Mouse (Mus musculus) lung, embryonic 16.5 days (tissue): ENCODE measurements at regions not wholly inside any gene's neighbourhood (a gene's known extent, or its start where the extent isn't known, plus 50 kb on each side); places are given as distances from the start of the nearest gene placed in this dataset.

Experiments
- ATAC-seq: fragments of 200-750 bp; cut with Nextera tagmentation; 2 replicates; pipeline ENCODE4 v1.8.0; 2017; ENCODE audit warnings: low read depth, mild to moderate bottlenecking, moderate library complexity
- H3K27ac ChIP-seq: fragments of 300-500 bp; sonication (generic); 2 replicates; pipeline ENCODE4 v1.5.1; 2014; ENCODE audit warnings: mild to moderate bottlenecking, control low read depth, low read length
- H3K27me3 ChIP-seq: fragments of 300-500 bp; sonication (generic); 2 replicates; pipeline ENCODE4 v1.6.1; 2014; ENCODE audit warnings: low read depth, low read length, mixed read lengths; ENCODE audit not compliant: control insufficient read depth, insufficient read depth
- H3K36me3 ChIP-seq: fragments of 300-500 bp; sonication (generic); 2 replicates; pipeline ENCODE4 v1.6.1; 2014; ENCODE audit warnings: low read length; ENCODE audit not compliant: control insufficient read depth, insufficient read depth
- H3K4me1 ChIP-seq: fragments of 300-500 bp; sonication (generic); replicated peaks from 2 replicates; pipeline ENCODE4 v1.6.1; 2014; ENCODE audit warnings: low read length, mixed read lengths; ENCODE audit not compliant: control insufficient read depth, insufficient read depth
- H3K4me2 ChIP-seq: fragments of 300-500 bp; sonication (generic); 2 replicates; pipeline ENCODE4 v1.6.1; 2014; ENCODE audit warnings: low read depth, low read length, control low read depth
- H3K4me3 ChIP-seq: fragments of 300-500 bp; sonication (generic); 2 replicates; pipeline ENCODE4 v1.5.1; 2014; ENCODE audit warnings: mild to moderate bottlenecking, low read length, control low read depth
- H3K9ac ChIP-seq: fragments of 300-500 bp; sonication (generic); 2 replicates; pipeline ENCODE4 v1.6.1; 2014; ENCODE audit warnings: low read length, control low read depth
- H3K9me3 ChIP-seq: fragments of 300-500 bp; sonication (generic); 2 replicates; pipeline ENCODE4 v1.6.1; 2016; ENCODE audit warnings: low read length; ENCODE audit not compliant: control insufficient read depth
- WGBS: fragments of 180-500 bp; shearing (Covaris S2); extraction: QIAGEN DNeasy Blood & Tissue Kit; methylation state at CpG from one replicate; pipeline ENCODE4 v1.1.7; 2014; 5-methylcytosine and 5-hydroxymethylcytosine counted together

DNA sequence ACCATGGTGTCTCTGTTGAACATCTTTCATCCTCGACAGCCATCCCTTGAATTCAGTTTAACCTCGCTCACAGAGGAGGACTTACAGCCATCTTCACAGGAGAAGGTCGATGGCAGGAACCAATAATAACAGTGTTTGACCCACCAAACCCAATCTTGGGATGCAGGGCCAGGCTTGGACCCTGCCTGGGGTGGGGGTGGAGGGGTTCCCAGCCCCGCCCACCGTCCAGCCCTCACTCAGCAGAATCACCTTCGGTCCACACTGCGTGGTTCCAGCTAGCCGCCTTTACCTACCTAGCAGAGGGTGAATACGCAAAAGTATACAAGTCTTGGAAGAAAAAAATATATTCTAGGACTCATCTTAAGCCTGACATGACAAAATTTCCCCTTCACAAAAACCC is 400.5 kb upstream of the Atp11b start:
- WGBS, result 84% methylated on average over 9 of the region's 9 CpGs
- Histone ChIP-seq H3K4me2 (no peak overlapping the region), H3K36me3 (no peaks in the 10 kb centered on the region), H3K4me3 (no peak overlapping the region), H3K27ac (no peak overlapping the region), H3K9me3 (no peaks in the 10 kb centered on the region), H3K9ac (no peak overlapping the region), H3K4me1 (no peaks in the 10 kb centered on the region), H3K27me3 (no peaks in the 10 kb centered on the region)
- ATAC-seq, result no peak

- Histone ChIP-seq H3K4me1 (no peaks in the 10 kb centered on the region), H3K4me2 (no peak overlapping the region), H3K9ac (no peak overlapping the region), H3K27me3 (no peaks in the 10 kb centered on the region), H3K36me3 (no peaks in the 10 kb centered on the region), H3K4me3 (no peak overlapping the region), H3K27ac (no peak overlapping the region), H3K9me3 (no peaks in the 10 kb centered on the region)
- 44% methylated on average over 7 of the region's 7 CpGs for WGBS
- no peak for ATAC-seq
Measured at GRCm38 (mm10) chr3:35353920-35354319, 400.0 kb upstream of the Atp11b start.

GRCm38 (mm10) chr3:35354356-35354755 is 399.6 kb upstream of the Atp11b start:
- Histone ChIP-seq H3K4me2 (no peak overlapping the region), H3K27me3 (no peaks in the 10 kb centered on the region), H3K9ac (no peak overlapping the region), H3K9me3 (no peaks in the 10 kb centered on the region), H3K4me1 (no peaks in the 10 kb centered on the region), H3K27ac (no peak overlapping the region), H3K36me3 (no peaks in the 10 kb centered on the region), H3K4me3 (no peak overlapping the region)
- no peak for ATAC-seq
- 37% methylated on average over 5 of the region's 5 CpGs for WGBS

- WGBS, result 65% methylated on average over 15 of the region's 15 CpGs
- no peak for ATAC-seq
Measured at GRCm38 (mm10) chr3:35357111-35357510, 396.8 kb upstream of the Atp11b start.

DNA sequence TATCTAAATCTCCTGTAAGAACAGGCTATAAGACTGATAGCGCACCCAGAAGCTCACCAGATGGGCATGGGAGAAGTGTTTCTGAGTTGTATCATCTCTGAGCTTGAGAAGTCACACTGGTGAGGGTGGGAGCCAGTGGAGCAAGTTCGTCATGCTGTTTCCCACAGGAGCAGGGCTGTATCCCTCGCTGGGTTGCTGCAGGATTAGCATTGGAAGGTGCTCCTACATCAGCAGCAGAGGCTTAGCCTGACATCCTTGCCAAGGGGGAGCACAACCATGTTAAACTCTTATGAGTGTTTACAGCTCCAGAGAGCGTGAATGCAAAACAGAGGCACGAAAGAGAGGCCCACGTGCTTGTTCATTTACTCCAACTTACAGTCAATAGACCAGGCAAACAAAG is 395.4 kb upstream of the Atp11b start:
- H3K4me1 ChIP-seq, result no peaks in the 10 kb centered on the region
- 67% methylated on average over 6 of the region's 6 CpGs for WGBS
- no peak overlapping the region for H3K4me3 ChIP-seq
- no peaks in the 10 kb centered on the region for H3K9me3 ChIP-seq
- no peak overlapping the region for H3K4me2 ChIP-seq
- H3K27me3 ChIP-seq, result no peaks in the 10 kb centered on the region
- no peak for ATAC-seq
- no peak overlapping the region for H3K9ac ChIP-seq
- no peaks in the 10 kb centered on the region for H3K36me3 ChIP-seq
- H3K27ac ChIP-seq, result no peak overlapping the region

More at GRCm38 (mm10) chr3:35357111-35357510, 396.8 kb upstream of the Atp11b start:
- Histone ChIP-seq H3K27ac (no peak overlapping the region), H3K4me2 (no peak overlapping the region), H3K27me3 (no peaks in the 10 kb centered on the region), H3K4me1 (no peaks in the 10 kb centered on the region), H3K4me3 (no peak overlapping the region), H3K9ac (no peak overlapping the region), H3K9me3 (no peaks in the 10 kb centered on the region), H3K36me3 (no peaks in the 10 kb centered on the region)

DNA sequence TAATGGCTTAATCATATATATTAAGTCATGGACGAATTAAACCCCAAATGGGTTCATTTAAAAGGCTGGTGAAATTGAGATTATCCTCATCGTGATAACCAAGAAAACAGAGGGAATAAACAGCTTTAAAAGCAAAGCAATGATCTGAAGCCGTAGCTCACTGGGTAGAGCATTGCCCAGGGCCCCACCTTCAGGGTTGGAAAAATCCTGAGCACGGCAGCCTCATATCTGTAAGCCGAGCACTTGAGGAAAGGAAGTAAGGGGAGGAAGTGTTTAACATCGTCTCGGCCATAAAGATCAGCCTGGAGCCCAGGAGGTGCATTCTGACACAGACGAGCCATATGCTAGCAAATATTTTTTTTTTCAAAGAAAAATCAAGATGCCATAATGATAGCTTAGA is 394.6 kb upstream of the Atp11b start:
- Histone ChIP-seq H3K9me3 (no peaks in the 10 kb centered on the region), H3K4me2 (no peak overlapping the region), H3K27ac (no peak overlapping the region)

DNA sequence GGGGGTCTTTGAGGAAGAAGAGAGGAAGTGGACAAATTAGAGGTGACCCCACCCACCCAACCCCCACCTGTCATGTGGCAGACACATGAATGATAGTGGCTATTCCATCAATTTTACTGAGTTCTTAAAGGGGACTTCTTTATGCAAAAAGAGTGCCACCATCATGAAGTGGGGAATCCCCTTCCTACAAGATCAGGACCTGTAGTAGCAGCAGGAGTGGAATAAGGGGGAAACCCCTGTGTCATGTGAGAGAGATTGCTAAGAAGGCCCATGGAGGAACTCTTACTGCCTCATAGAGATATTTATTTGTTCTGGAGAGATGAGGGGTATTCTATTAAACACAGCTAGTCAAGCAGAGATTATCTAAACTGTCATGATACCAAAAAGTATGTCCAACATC is 393.4 kb upstream of the Atp11b start:
- no peak overlapping the region for H3K27ac ChIP-seq
- H3K36me3 ChIP-seq, result no peaks in the 10 kb centered on the region
- H3K4me3 ChIP-seq, result no peak overlapping the region
- no peaks in the 10 kb centered on the region for H3K9me3 ChIP-seq
- no peak for ATAC-seq
- no peak overlapping the region for H3K4me2 ChIP-seq
- no peaks in the 10 kb centered on the region for H3K4me1 ChIP-seq
- no peaks in the 10 kb centered on the region for H3K27me3 ChIP-seq
- H3K9ac ChIP-seq, result no peak overlapping the region

More for the DNA sequence above, 394.6 kb upstream of the Atp11b start:
- H3K4me1 ChIP-seq, result no peaks in the 10 kb centered on the region
- no peak overlapping the region for H3K4me3 ChIP-seq
- ATAC-seq, result no peak
- no peak overlapping the region for H3K9ac ChIP-seq
- 33% methylated on average over 8 of the region's 8 CpGs for WGBS
- H3K27me3 ChIP-seq, result no peaks in the 10 kb centered on the region
- H3K36me3 ChIP-seq, result no peaks in the 10 kb centered on the region

- no peak overlapping the region for H3K27ac ChIP-seq
- no peaks in the 10 kb centered on the region for H3K36me3 ChIP-seq
- H3K4me3 ChIP-seq, result no peak overlapping the region
- H3K4me2 ChIP-seq, result no peak overlapping the region
- H3K27me3 ChIP-seq, result no peaks in the 10 kb centered on the region
- no peaks in the 10 kb centered on the region for H3K9me3 ChIP-seq
- H3K9ac ChIP-seq, result no peak overlapping the region
- H3K4me1 ChIP-seq, result no peaks in the 10 kb centered on the region
- WGBS, result 92% methylated on average over 2 of the region's 2 CpGs
- ATAC-seq, result no peak
Measured at GRCm38 (mm10) chr3:35361086-35361485, 392.8 kb upstream of the Atp11b start.

DNA sequence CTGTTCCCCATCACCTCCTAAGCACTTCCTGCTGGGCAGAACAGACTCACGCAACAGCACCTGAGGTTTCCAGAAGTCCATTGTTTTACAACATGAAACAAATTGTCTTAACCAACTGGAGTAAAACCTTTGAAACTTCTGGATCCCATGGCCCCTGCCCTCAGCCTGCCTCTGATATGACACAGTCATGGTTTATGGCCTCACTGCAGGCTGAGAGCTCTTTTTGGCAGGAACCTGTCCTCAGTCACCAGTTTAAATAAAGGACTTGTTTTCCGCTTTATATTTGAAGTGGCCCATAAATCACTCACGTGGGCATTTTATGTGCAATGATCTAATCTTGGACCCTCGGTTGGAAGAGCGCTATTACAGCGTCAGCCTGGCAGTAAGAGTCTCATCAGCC is 388.5 kb upstream of the Atp11b start:
- ATAC-seq, result no peak
- WGBS, result 82% methylated on average over 6 of the region's 6 CpGs
- H3K4me2 ChIP-seq, result no peak overlapping the region

DNA sequence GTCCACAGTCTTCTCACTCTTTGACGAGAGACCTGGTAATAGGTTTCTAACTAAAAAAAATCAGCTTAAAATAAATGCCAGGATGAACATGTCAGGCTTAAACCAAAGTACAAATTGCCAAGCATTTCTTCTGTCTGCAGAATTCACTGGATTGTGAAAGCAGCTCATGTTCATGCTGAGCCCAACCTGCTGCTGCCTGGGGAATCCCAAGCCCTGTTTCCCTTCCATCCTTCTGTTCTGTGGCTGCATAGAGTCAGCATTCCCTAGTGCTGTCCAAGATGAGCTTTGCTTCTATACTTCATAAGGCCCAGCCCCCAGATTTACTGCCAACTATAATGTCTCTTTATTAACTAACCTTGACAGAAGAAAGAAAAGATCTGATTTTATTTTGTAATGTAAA is 381.6 kb upstream of the Atp11b start:
- WGBS, result 90% methylated on average over 1 of the region's 1 CpGs
- ATAC-seq, result no peak

More for the DNA sequence above, 388.5 kb upstream of the Atp11b start:
- Histone ChIP-seq H3K27me3 (no peaks in the 10 kb centered on the region), H3K36me3 (no peaks in the 10 kb centered on the region), H3K27ac (no peak overlapping the region), H3K9ac (no peak overlapping the region), H3K4me3 (no peak overlapping the region), H3K9me3 (no peaks in the 10 kb centered on the region), H3K4me1 (no peaks in the 10 kb centered on the region)

More for the DNA sequence above, 381.6 kb upstream of the Atp11b start:
- no peaks in the 10 kb centered on the region for H3K36me3 ChIP-seq
- H3K27ac ChIP-seq, result no peak overlapping the region
- no peaks in the 10 kb centered on the region for H3K27me3 ChIP-seq
- no peaks in the 10 kb centered on the region for H3K9me3 ChIP-seq
- no peak overlapping the region for H3K9ac ChIP-seq
- no peak overlapping the region for H3K4me3 ChIP-seq
- H3K4me1 ChIP-seq, result no peaks in the 10 kb centered on the region
- H3K4me2 ChIP-seq, result no peak overlapping the region
